Mouse (Mus musculus) kidney, postnatal 0 days (tissue): Measurements from ENCODE around the gene Ppfibp1. TPM values are rescaled to one million over a fixed set of nuclear protein-coding genes. Genes with fewer than 3 reads are reported as not detected.
A peak's percentile ranks its signal among the peaks of the same experiment; 100 is the strongest.

ENCODE experiments used
- ATAC-seq: fragments of 200-750 bp; cut with Nextera tagmentation; replicated peaks from 2 replicates; pipeline ENCODE4 v1.8.0; 2017; ENCODE audit warnings: low read depth, moderate number of reproducible peaks, moderate TSS enrichment, moderate library complexity; ENCODE audit not compliant: low FRiP score
- DNase-seq: peaks from one replicate; pipeline ENCODE4 v3.0.0-alpha.2; 2016; ENCODE audit warnings: low spot score
- H3K27ac ChIP-seq: fragments of 300-500 bp; sonication (generic); 2 replicates; pipeline ENCODE4 v1.5.1; 2014; ENCODE audit warnings: mild to moderate bottlenecking
- H3K27me3 ChIP-seq: fragments of 300-500 bp; sonication (generic); 2 replicates; pipeline ENCODE4 v1.6.1; 2014; ENCODE audit warnings: low read length, mixed read lengths; ENCODE audit not compliant: insufficient read depth
- H3K36me3 ChIP-seq: fragments of 300-500 bp; sonication (generic); 2 replicates; pipeline ENCODE4 v1.6.1; 2014; ENCODE audit warnings: low read length, mixed read lengths; ENCODE audit not compliant: insufficient read depth
- H3K4me1 ChIP-seq: fragments of 300-500 bp; sonication (generic); replicated peaks from 2 replicates; pipeline ENCODE4 v1.6.1; 2014; ENCODE audit warnings: antibody characterized with exemption, low read length, mixed read lengths; ENCODE audit not compliant: insufficient read depth
- H3K4me2 ChIP-seq: fragments of 300-500 bp; sonication (generic); 2 replicates; pipeline ENCODE4 v1.6.1; 2014; ENCODE audit warnings: mild to moderate bottlenecking, low read length, moderate library complexity, mixed read lengths
- H3K4me3 ChIP-seq: fragments of 300-500 bp; sonication (generic); replicated peaks from 2 replicates; pipeline ENCODE4 v1.5.1; 2014; ENCODE audit warnings: low read depth, low read length
- H3K9ac ChIP-seq: fragments of 300-500 bp; sonication (generic); 2 replicates; pipeline ENCODE4 v1.6.1; 2014; ENCODE audit warnings: low read depth, low read length
- H3K9me3 ChIP-seq: fragments of 300-500 bp; sonication (generic); replicated peaks from 2 replicates; pipeline ENCODE4 v1.6.1; 2016; ENCODE audit warnings: low read length, inconsistent platforms, mixed read lengths
- CTCF ChIP-seq: IDR thresholded peaks from 2 replicates; pipeline ENCODE4 v1.5.1; 2016; ENCODE audit warnings: antibody characterized with exemption, low read depth, mild to moderate bottlenecking, moderate library complexity
- WGBS: fragments of 180-500 bp; shearing (Covaris S2); extraction: QIAGEN DNeasy Blood & Tissue Kit; methylation state at CpG from one replicate; pipeline ENCODE4 v1.1.7; 2014; 5-methylcytosine and 5-hydroxymethylcytosine counted together
- polyA plus RNA-seq: library from polyadenylated mRNA; unstranded; fragments of >200 nt; fragmentation: Nextera tagmentation; extraction: Ambion mirVana; gene quantifications from 2 replicates; pipeline ENCODE4 v1.2.1, GENCODE M21; 2015

The Ppfibp1 gene
- polyA plus RNA-seq, 1 experiment from 2014 or later, result 55.9 TPM

DNA sequence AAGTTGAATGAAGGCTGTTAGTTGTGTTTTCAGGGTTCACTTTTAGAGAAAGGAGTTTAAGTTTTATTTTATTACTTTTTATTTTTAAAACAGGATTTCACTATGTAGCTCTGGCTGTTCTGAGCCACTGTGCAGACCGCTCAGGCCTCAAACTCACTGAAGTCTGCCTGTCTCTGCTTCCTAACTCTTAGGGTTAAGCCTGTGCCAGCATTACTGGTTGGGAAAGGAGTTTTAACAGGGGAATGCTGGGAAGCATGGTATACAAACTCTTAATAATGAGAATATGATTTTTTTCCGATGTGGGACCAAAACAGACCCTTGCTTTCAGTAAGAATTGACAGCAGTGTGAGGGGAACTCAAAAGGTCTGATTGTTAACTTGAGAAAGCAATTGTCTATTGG lies 1.9 kb downstream of the Ppfibp1 start:
- no peak overlapping the region for H3K9ac ChIP-seq
- no peak for DNase-seq
- peak overlapping the region; percentile 86 for H3K4me2 ChIP-seq
- H3K4me3 ChIP-seq, result peak overlapping the region; percentile 79; the same call in 1 of the 2 replicates
- H3K36me3 ChIP-seq, result no peaks in the 10 kb centered on the region
- peaks cover 12% of the 10 kb centered on the region for H3K4me1 ChIP-seq
- H3K9me3 ChIP-seq, result no peaks in the 10 kb centered on the region
- ATAC-seq, result no peak
- H3K27ac ChIP-seq, result peak overlapping the region; percentile 48
- no peaks in the 10 kb centered on the region for H3K27me3 ChIP-seq
- no peak for TF ChIP-seq CTCF
- WGBS, result 43% methylated on average over 2 of the region's 2 CpGs

DNA sequence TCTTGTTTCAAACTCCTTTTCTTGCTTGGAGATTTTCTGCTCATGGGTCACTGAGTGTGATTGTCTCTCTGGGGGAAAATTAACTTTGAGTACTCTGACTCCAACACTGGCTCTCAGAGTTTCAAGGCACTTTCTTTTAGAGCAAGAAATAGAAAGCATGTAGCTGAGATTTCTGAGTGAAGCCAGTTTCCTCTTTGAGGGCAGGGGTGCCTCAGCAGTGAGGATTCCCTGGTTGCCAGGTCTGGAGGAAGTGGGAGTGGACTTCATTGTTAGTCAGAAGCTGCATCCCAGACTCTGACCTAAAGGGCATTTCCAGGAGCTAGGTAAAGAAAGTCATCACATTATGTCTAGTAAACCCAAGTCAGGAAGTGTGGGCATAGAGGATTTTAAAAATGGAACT lies 2.3 kb downstream of the Ppfibp1 start:
- no peak for TF ChIP-seq CTCF
- peak overlapping the region; percentile 79; the same call in 1 of the 2 replicates for H3K4me3 ChIP-seq
- peak overlapping the region; percentile 48 for H3K27ac ChIP-seq
- ATAC-seq (no peak), DNase-seq (peak; percentile 59)
- H3K4me1 ChIP-seq, result peaks cover 12% of the 10 kb centered on the region
- no peak overlapping the region for H3K9ac ChIP-seq
- no peaks in the 10 kb centered on the region for H3K9me3 ChIP-seq
- H3K27me3 ChIP-seq, result no peaks in the 10 kb centered on the region
- H3K36me3 ChIP-seq, result no peaks in the 10 kb centered on the region
- peak overlapping the region; percentile 86 for H3K4me2 ChIP-seq

DNA sequence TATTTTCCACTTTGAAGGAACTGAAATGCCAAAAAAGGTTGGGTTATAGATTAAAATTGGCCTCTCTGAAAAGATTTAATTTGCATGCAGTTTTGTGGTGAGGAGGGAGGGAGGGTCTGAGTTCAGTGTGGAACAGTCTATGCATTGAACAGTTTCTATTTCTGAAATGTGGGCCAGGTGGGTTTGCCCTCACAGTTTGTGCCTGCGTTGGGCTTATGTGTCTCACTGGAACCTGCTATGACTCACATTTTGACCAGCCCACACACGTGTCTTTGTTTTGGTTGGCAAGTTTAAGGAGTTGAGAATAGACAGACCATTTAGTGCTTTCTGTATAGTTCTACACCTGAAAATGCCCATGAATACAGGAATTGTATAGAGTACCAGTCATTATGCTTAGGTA lies 5.6 kb downstream of the Ppfibp1 start:
- ATAC-seq, result no peak
- H3K36me3 ChIP-seq, result no peaks in the 10 kb centered on the region
- peaks cover 18% of the 10 kb centered on the region; the same call in 1 of the 2 replicates for H3K4me1 ChIP-seq
- H3K4me2 ChIP-seq, result no peak overlapping the region
- no peaks in the 10 kb centered on the region for H3K27me3 ChIP-seq
- H3K4me3 ChIP-seq, result no peak overlapping the region
- no peak for DNase-seq
- whole genome bisulfite sequencing, result 39% methylated on average over 2 of the region's 2 CpGs
- H3K9ac ChIP-seq, result no peak overlapping the region
- no peaks in the 10 kb centered on the region for H3K9me3 ChIP-seq
- H3K27ac ChIP-seq, result no peak overlapping the region
- TF ChIP-seq CTCF, result no peak

DNA sequence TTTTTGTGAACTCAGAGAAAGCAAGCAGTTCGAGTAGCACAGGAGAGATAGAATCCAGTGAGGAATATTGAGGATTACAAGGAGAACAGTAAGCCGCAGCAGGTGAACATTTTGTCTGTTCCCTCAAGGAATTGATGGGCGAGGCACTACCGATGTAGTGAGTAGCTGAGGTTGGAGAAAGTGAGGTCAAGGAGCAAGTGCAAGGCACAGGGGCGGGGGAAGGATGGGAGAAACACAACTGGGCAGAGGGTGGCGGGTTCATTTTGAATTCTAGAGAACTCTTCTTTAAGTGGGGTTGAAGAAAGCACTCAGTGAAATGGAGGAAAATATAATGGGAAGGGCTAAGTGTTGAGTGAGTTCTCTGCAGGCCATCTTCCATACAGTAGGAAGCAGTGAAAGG lies 10.4 kb downstream of the Ppfibp1 start:
- H3K27me3 ChIP-seq, result no peaks in the 10 kb centered on the region
- TF ChIP-seq CTCF, result no peak
- ATAC-seq, result no peak
- no peaks in the 10 kb centered on the region for H3K36me3 ChIP-seq
- no peak overlapping the region for H3K9ac ChIP-seq
- 78% methylated on average over 6 of the region's 6 CpGs for WGBS
- H3K4me2 ChIP-seq, result no peak overlapping the region
- no peaks in the 10 kb centered on the region for H3K9me3 ChIP-seq
- no peak for DNase-seq
- no peak overlapping the region for H3K4me3 ChIP-seq
- H3K4me1 ChIP-seq, result peaks cover 15% of the 10 kb centered on the region
- H3K27ac ChIP-seq, result peak overlapping the region; percentile 47; the same call in 1 of the 2 replicates

DNA sequence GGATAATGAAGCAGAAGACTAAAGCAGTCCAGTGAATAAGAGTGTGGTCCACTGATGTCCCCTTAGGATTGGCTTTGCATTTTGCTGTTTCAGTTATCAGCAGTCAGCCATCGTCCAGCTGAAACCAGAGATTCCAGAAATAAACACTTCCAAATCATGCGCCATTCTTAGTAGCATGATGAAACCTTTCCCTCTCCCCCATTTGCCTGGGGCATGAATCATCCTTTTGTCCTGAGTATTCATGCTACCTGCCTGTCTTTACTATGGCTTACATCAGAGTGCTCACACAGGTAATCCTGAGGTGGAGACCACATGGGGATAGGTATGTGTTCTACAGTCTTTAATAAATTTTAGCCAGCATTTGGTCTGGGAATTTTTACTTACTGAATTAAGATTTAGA lies 11.4 kb downstream of the Ppfibp1 start:
- Histone ChIP-seq H3K4me1 (peaks cover 15% of the 10 kb centered on the region), H3K4me3 (no peak overlapping the region), H3K9ac (no peak overlapping the region), H3K9me3 (no peaks in the 10 kb centered on the region), H3K27ac (no peak overlapping the region), H3K4me2 (no peak overlapping the region), H3K27me3 (no peaks in the 10 kb centered on the region), H3K36me3 (no peaks in the 10 kb centered on the region)
- DNase-seq (no peak), ATAC-seq (no peak)
- WGBS, result 57% methylated on average over 2 of the region's 2 CpGs
- TF ChIP-seq CTCF, result no peak

DNA sequence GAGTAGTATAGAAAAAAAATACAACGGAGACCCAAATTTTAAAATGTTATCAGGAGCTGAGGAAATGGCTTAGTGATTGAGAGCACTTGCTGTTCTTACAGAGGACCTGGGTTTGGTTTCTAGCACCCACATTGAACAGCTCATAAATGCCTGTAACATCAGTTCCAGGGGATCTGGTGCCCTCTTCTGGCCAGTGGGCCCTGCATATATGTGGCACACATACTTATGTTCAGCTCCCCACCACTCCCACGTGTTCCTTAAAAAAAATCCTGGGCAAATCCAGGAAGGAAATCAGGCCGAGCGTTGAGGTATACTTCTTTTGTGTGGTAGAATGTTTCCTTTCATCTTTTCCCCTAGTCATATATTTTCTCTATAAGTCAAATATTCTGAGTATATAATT lies 13.6 kb downstream of the Ppfibp1 start:
- H3K9me3 ChIP-seq, result no peaks in the 10 kb centered on the region
- no peak overlapping the region for H3K27ac ChIP-seq
- H3K36me3 ChIP-seq, result no peaks in the 10 kb centered on the region
- H3K4me1 ChIP-seq, result peaks cover 24% of the 10 kb centered on the region
- WGBS, result 87% methylated on average over 4 of the region's 4 CpGs
- no peak overlapping the region for H3K4me3 ChIP-seq
- no peaks in the 10 kb centered on the region for H3K27me3 ChIP-seq
- TF ChIP-seq CTCF, result no peak; the same call in 1 of the 2 replicates
- no peak for DNase-seq
- H3K4me2 ChIP-seq, result no peak overlapping the region
- H3K9ac ChIP-seq, result no peak overlapping the region
- ATAC-seq, result no peak

DNA sequence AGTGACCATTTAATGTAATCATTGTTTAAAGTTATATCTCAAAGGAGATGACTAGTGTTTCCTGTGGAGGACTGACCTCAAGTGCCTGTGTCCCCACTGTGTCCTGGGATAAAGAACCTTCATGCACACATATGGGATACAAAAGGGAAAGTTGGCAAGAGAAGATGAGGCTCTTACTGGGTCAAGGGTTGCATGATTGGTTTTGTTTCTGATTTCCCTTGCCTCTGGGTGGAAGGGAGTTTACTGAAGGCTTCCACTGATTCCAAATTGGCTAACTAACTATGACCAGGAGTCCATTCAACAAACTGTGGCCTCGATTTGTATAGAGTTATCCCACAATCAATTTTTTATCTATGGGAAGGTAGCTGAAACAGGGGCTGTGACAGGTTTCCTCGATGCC lies 15.3 kb downstream of the Ppfibp1 start:
- ATAC-seq (no peak), DNase-seq (no peak)
- no peak overlapping the region for H3K4me3 ChIP-seq
- H3K4me2 ChIP-seq, result no peak overlapping the region
- TF ChIP-seq CTCF, result no peak
- 89% methylated on average over 2 of the region's 2 CpGs for WGBS
- H3K4me1 ChIP-seq, result peaks cover 30% of the 10 kb centered on the region
- no peaks in the 10 kb centered on the region for H3K27me3 ChIP-seq
- H3K36me3 ChIP-seq, result no peaks in the 10 kb centered on the region
- H3K27ac ChIP-seq, result no peak overlapping the region
- H3K9me3 ChIP-seq, result no peaks in the 10 kb centered on the region
- no peak overlapping the region for H3K9ac ChIP-seq
